Mouse (Mus musculus) gastrocnemius, postnatal 36 days (tissue): ENCODE data around the gene Slamf9. TPM values are rescaled to one million over a fixed set of nuclear protein-coding genes. Genes with fewer than 3 reads are reported as not detected.

Experiments
- DNase-seq, 2 experiments: peaks; one replicate each; pipeline ENCODE4 v3.0.0; 2022
- intact Hi-C: fragments of 180-260 bp; cut with DNase I; formaldehyde crosslinking; loops from one replicate; pipeline ENCODE4 v1.15.1; 2025
- total RNA-seq, 2 experiments: library from RNA; stranded (reverse); gene quantifications; 2 replicates each; pipeline ENCODE4 v1.2.3; 2021

The Slamf9 gene
- total RNA-seq, 2 experiments from 2014 or later = 0.20 to 0.33 TPM

GRCm38 (mm10) chr1:172458041-172458440 lies 17.1 kb upstream of the Slamf9 start:
- intact Hi-C loops = no loop called here
- no peak for DNase-seq

- intact Hi-C loops = no loop called here
- DNase-seq = no peak
These were observed 13.6 kb upstream of the Slamf9 start for GRCm38 (mm10) chr1:172461602-172462001.

GRCm38 (mm10) chr1:172462534-172462933 lies 12.6 kb upstream of the Slamf9 start:
- DNase-seq = no peak
- intact Hi-C loops = no loop called here

- intact Hi-C loops = no loop called here
- DNase-seq = no peak
These were observed 11.5 kb upstream of the Slamf9 start for GRCm38 (mm10) chr1:172463387-172464333.

- intact Hi-C loops = no loop called here
These were observed 6.8 kb upstream of the Slamf9 start for GRCm38 (mm10) chr1:172468301-172468877.

GRCm38 (mm10) chr1:172469373-172469772 lies 5.8 kb upstream of the Slamf9 start:
- intact Hi-C loops = no loop called here
- DNase-seq = no peak

More at GRCm38 (mm10) chr1:172468301-172468877, 6.8 kb upstream of the Slamf9 start:
- DNase-seq = no peak

GRCm38 (mm10) chr1:172469810-172470448 lies 5.2 kb upstream of the Slamf9 start:
- no peak for DNase-seq
- intact Hi-C loops = no loop called here

- DNase-seq = no peak
- intact Hi-C loops = no loop called here
These were observed 2.2 kb upstream of the Slamf9 start for GRCm38 (mm10) chr1:172472909-172473308.

GRCm38 (mm10) chr1:172474196-172474595 lies 962 bp upstream of the Slamf9 start:
- intact Hi-C loops = no loop called here

GRCm38 (mm10) chr1:172478020-172478419 lies 2.9 kb downstream of the Slamf9 start:
- intact Hi-C loops = no loop called here

More at GRCm38 (mm10) chr1:172474196-172474595, 962 bp upstream of the Slamf9 start:
- DNase-seq = no peak

GRCm38 (mm10) chr1:172480376-172480775 lies 5.2 kb downstream of the Slamf9 start:
- DNase-seq = peak in 1 of 2 experiments; percentile 6
- intact Hi-C loops = no loop called here

More at GRCm38 (mm10) chr1:172478020-172478419, 2.9 kb downstream of the Slamf9 start:
- DNase-seq = no peak

GRCm38 (mm10) chr1:172481111-172481510 lies 6.0 kb downstream of the Slamf9 start:
- DNase-seq = peak in 1 of 2 experiments; percentile 9
- intact Hi-C loops = no loop called here

GRCm38 (mm10) chr1:172481540-172482280 lies 6.6 kb downstream of the Slamf9 start, which contains the start of gene Igsf9:
Igsf9 (plus strand) TSS chr1:172481788.
- intact Hi-C loops = no loop called here
- peak; percentile 64 to 78 for DNase-seq

- peak in 1 of 2 experiments; percentile 8 for DNase-seq
- intact Hi-C loops = no loop called here
These were observed 7.6 kb downstream of the Slamf9 start for GRCm38 (mm10) chr1:172482518-172483360.

- DNase-seq = no peak
- intact Hi-C loops = no loop called here
These were observed 8.2 kb downstream of the Slamf9 start for GRCm38 (mm10) chr1:172483361-172483660.

- DNase-seq = no peak
- intact Hi-C loops = no loop called here
These were observed 9.1 kb downstream of the Slamf9 start for GRCm38 (mm10) chr1:172484236-172484635.

GRCm38 (mm10) chr1:172484671-172485070 lies 9.5 kb downstream of the Slamf9 start:
- intact Hi-C loops = no loop called here
- DNase-seq = no peak

- DNase-seq = no peak
- intact Hi-C loops = no loop called here
These were observed 10.7 kb downstream of the Slamf9 start for GRCm38 (mm10) chr1:172485821-172486220.

- intact Hi-C loops = no loop called here
- no peak for DNase-seq
These were observed 11.1 kb downstream of the Slamf9 start for GRCm38 (mm10) chr1:172486236-172486635.

GRCm38 (mm10) chr1:172486651-172487050 lies 11.5 kb downstream of the Slamf9 start:
- intact Hi-C loops = no loop called here

More at GRCm38 (mm10) chr1:172486651-172487050, 11.5 kb downstream of the Slamf9 start:
- no peak for DNase-seq
